Mouse (Mus musculus) heart, embryonic 14.5 days (tissue): Measurements from ENCODE around the gene Cacfd1. TPM values are rescaled to one million over a fixed set of nuclear protein-coding genes. Genes with fewer than 3 reads are reported as not detected.

ENCODE experiments used
- ATAC-seq: fragments of 200-750 bp; cut with Nextera tagmentation; 2 replicates; pipeline ENCODE4 v1.8.0; 2017; ENCODE audit warnings: low read depth, moderate TSS enrichment; ENCODE audit not compliant: insufficient number of reproducible peaks, insufficient read depth, low FRiP score
- H3K27ac ChIP-seq, 2 experiments: fragments of 200-500 bp in 1 of 2; fragments of 300-500 bp in 1 of 2; sonication (generic) in 1 of 2; replicated peaks in 1 of 2; 2 replicates each; pipeline ENCODE4 v1.5.1; 2012 to 2014; ENCODE audit warnings: low read depth in 2 of 2, low read length in 2 of 2, control low read depth in 1 of 2, mild to moderate bottlenecking in 1 of 2, mixed read lengths in 1 of 2; ENCODE audit not compliant: control insufficient read depth in 1 of 2, insufficient read depth in 1 of 2
- H3K27me3 ChIP-seq: fragments of 300-500 bp; sonication (generic); 2 replicates; pipeline ENCODE4 v1.6.1; 2014; ENCODE audit warnings: mild to moderate bottlenecking, low read length, control low read depth; ENCODE audit not compliant: control insufficient read depth, insufficient read depth
- H3K36me3 ChIP-seq: fragments of 300-500 bp; sonication (generic); 2 replicates; pipeline ENCODE4 v1.6.1; 2014; ENCODE audit warnings: mild to moderate bottlenecking, control low read depth, low read length, mixed read lengths; ENCODE audit not compliant: control insufficient read depth, insufficient read depth
- H3K4me1 ChIP-seq, 2 experiments: fragments of 200-500 bp in 1 of 2; fragments of 300-500 bp in 1 of 2; sonication (generic) in 1 of 2; 2 replicates each; pipeline ENCODE4 v1.6.1; 2012 to 2014; ENCODE audit warnings: low read length in 2 of 2, control low read depth in 1 of 2, mixed read lengths in 1 of 2; ENCODE audit not compliant: control insufficient read depth in 2 of 2, insufficient read depth in 2 of 2
- H3K4me2 ChIP-seq: fragments of 300-500 bp; sonication (generic); 2 replicates; pipeline ENCODE4 v1.6.1; 2014; ENCODE audit warnings: mild to moderate bottlenecking, low read length
- H3K4me3 ChIP-seq, 2 experiments: fragments of 200-500 bp in 1 of 2; fragments of 300-500 bp in 1 of 2; sonication (generic) in 1 of 2; 2 replicates each; pipeline ENCODE4 v1.5.1; 2012 to 2014; ENCODE audit warnings: low read length in 2 of 2, mild to moderate bottlenecking in 2 of 2, control low read depth in 1 of 2, low read depth in 1 of 2, moderate library complexity in 1 of 2; ENCODE audit not compliant: control insufficient read depth in 1 of 2, insufficient read depth in 1 of 2
- H3K9ac ChIP-seq: fragments of 300-500 bp; sonication (generic); 2 replicates; pipeline ENCODE4 v1.6.1; 2014; ENCODE audit warnings: mild to moderate bottlenecking, low read length
- H3K9me3 ChIP-seq: fragments of 300-500 bp; sonication (generic); 2 replicates; pipeline ENCODE4 v1.6.1; 2016; ENCODE audit warnings: low read length, control low read depth; ENCODE audit not compliant: control insufficient read depth
- WGBS: fragments of 180-500 bp; shearing (Covaris S2); extraction: QIAGEN DNeasy Blood & Tissue Kit; methylation state at CpG from one replicate; pipeline ENCODE4 v1.1.7; 2014; 5-methylcytosine and 5-hydroxymethylcytosine counted together
- polyA plus RNA-seq: library from polyadenylated mRNA; unstranded; fragments of >200 nt; fragmentation: Nextera tagmentation; extraction: Ambion mirVana; gene quantifications from 2 replicates; pipeline ENCODE4 v1.2.1, GENCODE M21; 2014

Cacfd1 gene
- polyA plus RNA-seq, 1 experiment from 2014 or later, result 38.5 TPM

DNA sequence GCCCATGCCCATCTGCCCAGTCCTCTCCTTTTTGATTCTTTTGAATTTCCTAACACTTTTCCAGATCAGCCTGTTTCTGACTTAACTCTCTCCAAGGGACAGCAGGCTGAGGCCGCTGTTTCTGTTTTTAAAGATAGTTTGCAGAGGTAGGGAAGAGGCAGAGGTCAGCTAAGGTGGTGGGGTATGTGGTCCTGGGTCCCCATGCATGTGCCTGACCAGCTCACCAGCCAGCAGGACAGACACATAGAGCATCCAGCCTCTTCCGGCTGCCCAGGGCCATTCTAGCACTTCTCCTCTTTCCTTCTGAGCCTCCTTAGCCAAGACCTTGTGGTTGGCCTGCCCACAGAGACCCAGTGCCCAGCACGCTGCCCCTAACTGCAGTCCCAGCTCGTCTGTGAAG is 48.5 kb downstream of the Cacfd1 start:
- H3K9ac ChIP-seq, result no peak overlapping the region
- 65% methylated on average over 4 of the region's 4 CpGs for WGBS

DNA sequence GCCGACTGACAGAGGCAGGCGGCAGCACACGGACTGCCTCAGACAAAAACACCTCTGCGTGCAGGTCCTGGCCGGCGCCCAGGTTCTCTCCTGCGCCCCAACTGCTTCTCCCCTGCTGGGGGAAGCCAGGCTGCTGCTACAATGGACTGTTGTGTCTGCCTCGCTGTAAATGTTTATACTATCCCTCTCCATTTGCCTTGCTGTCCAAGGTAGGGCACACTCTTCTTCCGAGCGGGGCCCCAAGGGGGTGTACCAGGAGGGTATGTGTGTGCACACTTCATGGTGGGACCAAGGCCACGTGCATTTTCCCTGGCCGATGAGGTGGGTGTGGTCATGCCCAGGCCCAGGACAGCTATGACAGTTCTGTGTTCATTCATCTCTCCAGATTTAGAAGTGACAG is 49.0 kb downstream of the Cacfd1 start:
- ATAC-seq, result no peak
- WGBS, result 55% methylated on average over 12 of the region's 12 CpGs
- H3K9ac ChIP-seq, result no peak overlapping the region

More for the DNA sequence above, 48.5 kb downstream of the Cacfd1 start:
- ATAC-seq, result no peak
- no peak overlapping the region for H3K27ac ChIP-seq
- peaks cover 21 to 23% of the 10 kb centered on the region in 2 experiments for H3K4me1 ChIP-seq
- H3K9me3 ChIP-seq, result no peaks in the 10 kb centered on the region
- H3K4me3 ChIP-seq, result no peak overlapping the region
- H3K4me2 ChIP-seq, result no peak overlapping the region
- no peaks in the 10 kb centered on the region for H3K27me3 ChIP-seq
- no peaks in the 10 kb centered on the region for H3K36me3 ChIP-seq

DNA sequence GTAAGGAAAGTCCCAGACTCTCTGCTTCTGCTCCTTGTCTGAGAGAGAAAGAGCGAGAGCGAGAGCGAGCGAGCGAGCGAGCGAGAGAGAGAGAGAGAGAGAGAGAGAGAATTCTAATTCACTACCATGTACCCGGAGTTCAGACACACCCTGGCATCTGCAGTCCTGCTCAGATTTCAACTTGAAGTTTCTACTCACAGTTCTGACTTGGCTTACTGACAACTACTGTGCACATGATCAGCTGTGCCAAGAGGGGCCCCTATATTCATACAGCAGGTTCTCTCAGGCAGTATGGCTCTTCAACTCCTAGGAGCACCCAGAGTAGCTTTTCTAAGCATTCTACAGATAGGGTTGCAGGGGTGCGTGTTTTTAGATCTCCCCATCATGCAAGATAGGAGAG is 49.5 kb downstream of the Cacfd1 start:
- no peak for ATAC-seq
- WGBS, result 82% methylated on average over 9 of the region's 9 CpGs
- H3K27me3 ChIP-seq, result no peaks in the 10 kb centered on the region
- H3K27ac ChIP-seq, result no peak overlapping the region
- H3K4me3 ChIP-seq, result no peak overlapping the region
- H3K9ac ChIP-seq, result no peak overlapping the region
- no peaks in the 10 kb centered on the region for H3K36me3 ChIP-seq
- no peak overlapping the region for H3K4me2 ChIP-seq
- no peaks in the 10 kb centered on the region for H3K9me3 ChIP-seq
- peaks cover 21 to 23% of the 10 kb centered on the region in 2 experiments for H3K4me1 ChIP-seq

More for the DNA sequence above, 49.0 kb downstream of the Cacfd1 start:
- Histone ChIP-seq H3K27me3 (no peaks in the 10 kb centered on the region), H3K4me2 (no peak overlapping the region), H3K27ac (no peak overlapping the region), H3K4me3 (no peak overlapping the region), H3K9me3 (no peaks in the 10 kb centered on the region), H3K36me3 (no peaks in the 10 kb centered on the region), H3K4me1 (peaks cover 21 to 23% of the 10 kb centered on the region in 2 experiments)

DNA sequence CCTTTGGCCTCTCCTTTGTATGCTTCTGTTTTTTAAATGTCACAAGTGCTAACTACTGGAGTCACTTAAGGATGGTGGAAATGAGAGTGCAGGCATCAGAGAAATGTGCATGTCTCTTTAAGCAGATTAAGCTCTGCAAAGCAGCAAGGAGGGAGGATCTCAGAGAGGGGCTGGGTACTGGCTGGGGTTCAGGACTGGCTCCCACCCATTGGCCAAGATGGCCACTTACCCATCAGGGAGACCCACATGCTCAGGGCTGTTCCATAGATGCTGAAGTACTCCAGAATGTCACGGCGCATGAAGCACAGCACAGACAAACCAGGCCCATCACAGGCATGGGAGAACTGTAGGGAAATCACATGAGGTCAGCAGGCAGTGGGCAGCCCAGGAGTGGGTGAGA is 57.4 kb downstream of the Cacfd1 start:
- Histone ChIP-seq H3K9me3 (no peaks in the 10 kb centered on the region), H3K27me3 (no peaks in the 10 kb centered on the region), H3K4me1 (peaks cover 18 to 20% of the 10 kb centered on the region in 2 experiments), H3K4me2 (no peak overlapping the region), H3K9ac (no peak overlapping the region), H3K4me3 (no peak overlapping the region), H3K27ac (no peak overlapping the region), H3K36me3 (no peaks in the 10 kb centered on the region)
- ATAC-seq, result no peak
- 83% methylated on average over 2 of the region's 2 CpGs for WGBS

DNA sequence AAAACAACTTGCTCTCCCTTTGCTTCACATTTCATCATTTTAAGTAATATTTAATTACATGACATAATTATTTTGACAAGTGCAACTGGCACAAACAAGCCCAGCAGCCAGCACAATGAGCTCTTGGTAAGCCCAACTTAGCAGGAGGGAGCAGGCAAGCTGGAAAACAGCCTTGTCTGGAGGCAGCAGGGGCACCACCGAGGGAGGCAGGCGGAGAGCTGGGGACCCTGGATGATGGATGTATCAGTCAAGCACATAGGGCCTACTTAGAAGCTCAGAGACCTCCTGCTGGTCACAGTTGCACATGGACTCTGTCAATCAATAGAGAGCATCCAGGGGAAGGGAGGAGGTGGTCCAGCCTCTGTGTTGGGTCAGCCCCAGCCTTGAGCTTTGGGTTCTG is 58.3 kb downstream of the Cacfd1 start:
- no peak overlapping the region for H3K9ac ChIP-seq
- H3K4me2 ChIP-seq, result no peak overlapping the region
- 44% methylated on average over 2 of the region's 2 CpGs for WGBS
- H3K27ac ChIP-seq, result no peak overlapping the region
- no peak for ATAC-seq
- no peaks in the 10 kb centered on the region for H3K9me3 ChIP-seq
- no peaks in the 10 kb centered on the region for H3K36me3 ChIP-seq
- no peaks in the 10 kb centered on the region for H3K27me3 ChIP-seq
- peaks cover 16 to 20% of the 10 kb centered on the region in 2 experiments for H3K4me1 ChIP-seq
- H3K4me3 ChIP-seq, result no peak overlapping the region

DNA sequence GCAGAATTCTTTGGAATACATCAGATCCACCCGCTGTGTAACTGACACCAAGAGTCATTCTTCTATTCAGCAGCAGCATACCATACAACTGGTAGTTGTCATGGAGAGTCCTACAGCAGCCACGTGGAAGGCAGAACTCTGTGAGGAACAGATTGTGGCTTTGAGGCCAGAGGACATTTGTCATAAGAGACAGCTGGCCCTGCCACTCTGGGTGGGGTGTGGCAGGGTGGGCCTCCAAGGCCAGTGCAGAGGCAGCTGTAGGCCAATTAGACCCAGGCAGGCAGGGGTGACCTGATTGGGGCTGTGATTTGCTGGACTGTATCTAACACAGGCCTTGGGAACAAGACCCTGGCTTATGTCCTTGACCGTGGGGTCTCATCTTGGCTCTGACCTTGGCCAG is 59.9 kb downstream of the Cacfd1 start:
- no peak for ATAC-seq
- H3K4me2 ChIP-seq, result no peak overlapping the region
- no peak overlapping the region for H3K9ac ChIP-seq
- no peaks in the 10 kb centered on the region for H3K27me3 ChIP-seq
- no peak overlapping the region for H3K27ac ChIP-seq
- peaks cover 16 to 20% of the 10 kb centered on the region in 2 experiments for H3K4me1 ChIP-seq
- no peak overlapping the region for H3K4me3 ChIP-seq
- H3K36me3 ChIP-seq, result no peaks in the 10 kb centered on the region
- H3K9me3 ChIP-seq, result no peaks in the 10 kb centered on the region
- 64% methylated on average over 3 of the region's 3 CpGs for WGBS

DNA sequence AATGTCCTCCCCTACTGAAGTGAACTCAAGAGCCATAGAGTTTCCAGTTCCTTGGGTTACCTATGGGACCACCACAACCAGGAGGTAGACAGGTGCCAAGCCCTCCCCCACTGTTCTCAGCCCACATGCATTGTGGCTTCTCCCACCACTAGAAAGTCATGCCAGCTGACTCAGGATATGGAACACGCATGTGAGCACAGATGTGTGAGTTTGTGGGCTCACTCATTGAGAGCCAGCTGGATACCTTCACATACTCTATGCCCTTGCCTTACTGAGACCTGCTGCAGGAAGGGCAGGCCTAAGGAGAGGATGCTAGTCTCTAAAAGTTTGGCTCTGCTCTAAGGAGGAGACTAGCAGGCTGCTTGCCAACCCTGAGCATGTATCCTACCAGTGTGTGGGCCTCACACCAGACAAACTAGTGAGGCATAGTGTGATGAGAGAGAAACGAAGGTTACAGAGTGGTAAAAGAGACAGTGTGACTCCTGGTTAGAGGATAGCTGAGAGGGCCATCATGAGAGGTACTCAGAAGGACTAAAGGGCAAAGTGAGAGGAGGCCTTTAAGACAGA is 60.6 kb downstream of the Cacfd1 start:
- no peak overlapping the region for H3K4me2 ChIP-seq
- H3K9ac ChIP-seq, result no peak overlapping the region
- no peak overlapping the region for H3K27ac ChIP-seq
- no peaks in the 10 kb centered on the region for H3K9me3 ChIP-seq
- 85% methylated on average over 2 of the region's 2 CpGs for WGBS
- H3K4me1 ChIP-seq, result peaks cover 18 to 25% of the 10 kb centered on the region in 2 experiments
- H3K4me3 ChIP-seq, result no peak overlapping the region
- no peaks in the 10 kb centered on the region for H3K36me3 ChIP-seq
- no peak for ATAC-seq
- no peaks in the 10 kb centered on the region for H3K27me3 ChIP-seq
